Mouse (Mus musculus) cerebellum, adult 8-10 months (tissue): ENCODE results near the gene Mrps12.
A peak's percentile ranks its signal among the peaks of the same experiment; 100 is the strongest.
"Not testable (repeated sequence)": the region's sequence is repeated elsewhere in the genome, so short reads cannot be mapped to it uniquely, and the experiment has no call there.

Source experiments
- DNase-seq: peaks from one replicate; pipeline ENCODE4 v3.0.0; 2022

The Mrps12 gene

DNA sequence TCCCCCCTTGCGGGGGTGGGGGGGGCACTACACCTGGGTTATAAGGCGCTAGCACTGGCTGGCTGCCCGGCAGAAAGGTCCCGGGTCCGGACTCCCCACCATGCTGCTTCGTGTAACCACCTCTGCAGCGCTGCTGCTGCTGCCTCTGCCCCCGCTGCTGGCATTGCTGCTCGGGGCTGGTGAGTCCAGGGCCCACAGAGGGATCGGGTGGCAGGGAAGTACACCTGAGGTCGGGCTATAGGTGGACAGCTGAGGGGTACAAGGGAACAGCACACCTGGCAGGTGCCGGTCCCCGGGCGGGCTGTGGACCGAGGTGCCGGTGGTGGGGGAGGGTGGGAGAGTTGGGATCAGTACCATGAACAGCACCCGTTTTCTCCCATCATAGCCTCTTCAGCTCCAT, 14.5 kb upstream of the Mrps12 start, which contains the start of gene Ccer2:
TSS of gene Ccer2 (plus strand) at position 96 of the 400 bp plus-strand sequence.
- DNase-seq, result no peak

DNA sequence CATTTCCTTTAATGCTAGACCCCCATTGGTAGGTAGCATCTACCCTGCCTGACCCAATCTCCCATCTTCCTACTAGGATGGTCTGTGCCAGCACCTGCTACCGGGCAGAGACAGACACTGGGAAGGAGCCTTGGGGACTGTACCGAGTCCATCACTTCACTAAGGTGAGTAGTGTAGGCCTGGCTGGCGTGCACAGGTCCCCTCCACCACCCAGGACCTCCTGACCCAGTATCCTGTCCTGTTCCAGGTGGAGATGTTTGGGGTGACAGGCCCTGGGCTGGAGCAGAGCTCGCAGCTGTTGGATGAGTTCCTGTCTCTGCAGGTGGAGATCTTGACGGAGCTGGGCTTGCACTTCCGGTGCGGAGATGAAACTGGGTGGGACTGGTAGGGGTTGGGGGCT, 8.3 kb upstream of the Mrps12 start:
- no peak for DNase-seq

DNA sequence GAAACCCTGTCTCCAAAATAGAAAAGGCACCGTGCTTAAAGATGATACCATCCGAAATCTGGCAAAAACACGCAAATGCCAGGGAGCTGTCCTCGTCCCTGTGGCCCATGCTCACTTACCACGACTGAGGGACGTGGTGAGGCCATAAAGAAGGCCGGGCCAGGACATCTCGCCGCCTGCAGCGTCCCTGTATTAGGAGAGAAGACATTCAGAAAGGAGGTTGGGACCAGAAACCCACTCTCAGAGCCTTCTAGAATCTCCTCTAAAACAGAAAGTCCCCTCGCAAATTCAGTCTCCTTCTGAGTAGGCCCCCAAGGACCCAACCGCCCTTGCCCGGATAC, 282 bp downstream of the Mrps12 start:
- DNase-seq, result no peak

DNA sequence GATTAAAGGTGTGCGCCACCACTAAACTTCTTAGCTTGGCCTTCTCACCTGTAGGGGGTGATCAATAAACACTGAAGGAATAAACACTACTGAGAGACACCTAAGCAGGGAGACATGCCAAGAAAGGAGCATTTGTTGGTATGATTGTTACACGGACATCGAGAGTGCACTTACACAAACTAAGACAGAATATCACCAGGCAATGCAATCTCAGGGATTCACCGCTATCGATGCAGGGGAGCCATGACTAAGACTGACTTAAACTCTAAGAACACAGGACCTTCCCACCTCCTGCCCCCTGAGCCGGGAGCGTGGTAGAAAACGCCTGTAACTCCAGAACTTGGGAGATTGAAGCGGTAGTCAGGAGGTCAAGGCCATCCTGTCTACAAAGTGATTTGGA, 671 bp downstream of the Mrps12 start:
- no peak for DNase-seq

DNA sequence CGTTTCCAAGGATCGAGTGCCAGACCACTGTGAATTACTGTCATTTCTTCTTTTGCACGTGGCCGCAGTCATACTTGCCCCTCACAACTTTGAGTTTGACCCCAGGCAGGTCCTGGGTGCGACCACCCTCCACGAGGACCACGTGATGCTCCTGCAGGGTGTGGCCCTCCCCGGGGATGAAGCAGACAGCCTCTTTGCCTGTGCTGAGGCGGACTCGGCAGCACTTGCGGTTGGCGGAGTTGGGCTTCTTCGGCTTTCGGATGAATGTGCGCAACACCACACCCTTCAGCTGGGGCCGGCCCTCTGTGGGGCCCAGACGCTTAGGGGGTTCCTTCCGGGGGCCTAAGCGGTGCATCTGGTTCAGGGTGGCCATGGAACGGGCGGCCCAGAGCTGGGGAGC, 1.8 kb downstream of the Mrps12 start:
- no peak for DNase-seq

DNA sequence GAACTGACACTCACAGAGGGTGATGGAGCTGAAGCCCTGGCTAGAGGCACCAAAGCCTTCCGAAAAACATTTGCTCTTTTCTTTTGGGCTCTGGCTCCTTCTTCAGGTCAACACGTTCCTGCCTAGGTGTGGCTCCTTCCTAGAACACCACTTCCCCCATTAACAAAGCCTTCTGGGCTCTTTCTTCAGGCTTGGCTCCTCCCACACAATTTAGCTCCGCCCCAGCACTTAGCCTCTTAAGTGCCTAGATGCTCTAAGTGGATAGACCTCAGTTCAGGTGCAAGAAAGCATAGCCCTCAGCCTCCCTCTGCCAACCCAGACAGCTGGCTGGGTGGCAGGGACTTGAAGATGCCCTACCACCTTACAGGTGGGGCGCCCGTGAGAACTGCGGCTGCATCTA, 5.9 kb downstream of the Mrps12 start:
- DNase-seq, result no peak

DNA sequence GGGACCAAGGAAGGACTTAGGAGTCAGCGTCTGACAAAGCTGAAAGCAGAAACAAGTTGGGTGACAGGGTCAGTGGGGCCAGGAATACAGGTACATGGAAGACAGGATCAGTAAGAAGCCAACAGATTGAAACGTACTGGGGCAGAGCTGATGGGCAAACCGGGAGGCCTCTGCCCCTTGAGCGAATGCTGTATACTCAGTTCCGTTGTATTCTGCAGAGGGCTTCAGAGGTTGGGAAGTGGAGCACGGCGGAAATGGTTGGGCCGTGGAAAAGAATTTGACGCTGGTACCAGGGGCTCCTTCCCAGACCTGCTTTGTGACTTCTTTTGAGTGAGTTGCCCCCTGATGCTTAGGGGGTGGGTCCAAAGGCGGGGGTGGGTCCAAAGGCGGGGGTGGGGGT, 8.4 kb downstream of the Mrps12 start:
- DNase-seq, result no peak

DNA sequence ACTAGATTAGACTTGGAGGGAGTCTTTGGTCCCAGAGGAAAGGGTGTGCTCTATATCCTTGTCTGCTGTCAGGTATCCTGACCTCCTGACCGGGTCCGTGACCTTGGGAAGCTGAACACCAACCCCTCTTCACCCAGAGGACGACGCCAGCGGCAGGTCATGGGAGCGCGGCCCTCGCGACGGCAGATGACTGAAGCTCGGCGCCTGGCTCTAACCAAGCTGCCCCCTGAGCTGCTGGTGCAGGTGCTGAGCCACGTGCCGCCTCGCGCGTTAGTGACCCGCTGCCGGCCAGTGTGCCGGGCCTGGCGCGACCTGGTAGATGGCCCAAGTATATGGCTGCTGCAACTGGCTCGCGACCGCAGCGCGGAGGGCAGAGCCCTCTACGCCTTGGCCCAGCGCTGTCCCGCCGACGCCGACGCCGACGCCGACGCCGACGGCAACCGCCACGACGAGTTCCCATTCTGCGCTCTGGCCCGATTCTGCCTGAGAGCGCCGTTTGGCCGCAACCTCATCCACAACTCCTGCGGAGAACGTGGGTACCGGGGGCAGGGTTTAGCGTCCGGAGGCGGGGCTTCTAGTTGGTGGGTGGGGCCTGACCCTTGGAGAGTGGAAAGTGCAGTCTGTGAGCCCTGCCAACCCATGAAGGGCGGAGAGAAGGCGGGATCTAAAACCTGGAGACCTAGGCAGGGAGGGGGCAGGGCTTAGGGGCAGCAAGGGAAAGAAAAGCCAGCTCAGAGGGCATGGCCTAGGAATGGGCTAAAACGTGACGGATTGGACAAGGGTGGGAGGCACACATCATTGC, 9.1 kb downstream of the Mrps12 start:
- DNase-seq, result peak; percentile 58

DNA sequence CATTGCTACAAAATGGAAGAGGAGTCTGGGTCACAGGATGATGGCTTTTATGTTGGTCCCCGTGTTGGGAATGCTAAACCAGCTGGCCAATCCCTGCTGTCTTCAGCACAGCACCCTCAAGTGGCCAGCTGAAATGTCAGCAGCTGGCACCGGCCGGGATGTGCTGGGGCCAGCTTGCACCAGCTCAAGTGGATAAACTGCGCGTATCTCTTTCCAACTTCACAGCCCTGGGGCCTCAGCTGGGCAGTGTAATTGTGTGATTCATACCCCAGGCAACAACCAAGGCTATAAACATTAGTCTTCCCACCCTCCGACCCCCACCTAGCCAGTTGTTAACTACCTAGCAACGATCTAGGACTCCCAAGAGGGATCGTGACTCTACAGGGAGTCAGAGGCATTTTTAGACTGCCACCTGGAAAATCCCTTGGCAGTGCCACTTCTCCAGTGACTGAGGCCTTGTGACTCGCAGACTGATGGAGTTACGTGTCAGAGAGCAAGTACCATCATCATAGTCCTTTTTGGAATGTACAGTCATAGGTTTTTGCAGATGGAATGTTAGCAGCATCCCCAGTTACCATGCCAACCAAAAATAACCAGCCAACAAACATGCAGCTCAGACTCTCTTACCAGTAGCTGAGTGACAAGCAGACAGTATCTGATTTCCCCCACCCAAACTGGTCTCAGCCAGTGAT, 13.8 kb downstream of the Mrps12 start:
- no peak for DNase-seq

DNA sequence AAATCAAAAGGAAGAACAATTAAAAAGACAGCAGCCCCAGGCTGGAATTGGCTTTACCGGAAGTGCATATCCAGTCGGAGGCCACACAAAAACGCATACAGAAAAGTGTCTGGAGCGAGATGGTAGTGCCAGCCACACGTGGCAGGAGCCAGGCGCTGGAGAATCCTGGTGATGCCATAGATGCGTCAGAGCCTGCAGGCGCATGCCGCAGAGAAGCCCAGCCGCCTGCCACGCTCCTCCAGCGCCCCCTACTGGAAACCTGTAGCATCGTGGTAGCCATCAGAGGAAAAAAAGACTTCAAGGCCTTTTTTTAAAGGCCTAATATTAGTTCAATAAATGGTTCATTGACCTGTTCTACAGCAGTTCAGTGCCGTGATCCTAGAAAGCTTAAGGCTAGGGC, 15.0 kb downstream of the Mrps12 start:
- peak; percentile 84 for DNase-seq

DNA sequence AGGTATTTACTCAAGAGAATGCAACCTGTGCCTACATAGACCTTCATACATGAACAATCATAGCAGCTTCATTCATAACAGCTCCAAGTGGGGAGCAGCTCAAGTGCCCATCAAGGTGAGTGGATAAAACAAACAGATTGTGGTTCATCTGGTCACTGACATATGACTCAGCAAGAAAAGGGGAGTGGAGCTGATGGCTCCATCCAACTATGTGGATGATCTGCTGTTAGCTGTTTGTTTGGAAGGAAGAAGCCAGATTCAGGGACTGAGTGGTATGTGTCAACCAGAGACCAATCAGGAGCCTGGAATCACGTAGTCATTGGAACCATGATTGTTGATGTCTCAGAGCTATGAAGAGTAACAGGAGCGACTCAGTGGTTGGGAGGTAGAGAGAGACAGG, 17.0 kb downstream of the Mrps12 start:
- DNase-seq, result no peak

DNA sequence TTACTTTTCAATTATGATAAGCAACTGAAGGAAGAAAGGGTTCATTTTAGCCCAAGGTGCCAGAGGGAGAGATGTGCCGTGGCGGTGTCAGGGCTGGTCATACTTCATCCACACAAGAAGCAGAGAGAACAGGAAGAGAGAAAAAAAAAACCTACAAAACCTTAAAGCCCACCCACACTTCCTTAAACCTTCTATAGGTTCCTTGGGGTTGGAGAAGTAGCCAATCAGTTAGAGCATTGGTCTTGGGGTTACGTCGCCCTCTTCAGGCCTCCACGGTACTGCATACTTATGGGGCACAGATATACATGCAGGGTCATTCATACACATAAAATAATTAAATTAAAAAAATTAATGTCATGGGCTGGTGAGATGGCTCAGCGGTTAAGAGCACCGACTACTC, 19.5 kb downstream of the Mrps12 start:
- DNase-seq, result no peak

DNA sequence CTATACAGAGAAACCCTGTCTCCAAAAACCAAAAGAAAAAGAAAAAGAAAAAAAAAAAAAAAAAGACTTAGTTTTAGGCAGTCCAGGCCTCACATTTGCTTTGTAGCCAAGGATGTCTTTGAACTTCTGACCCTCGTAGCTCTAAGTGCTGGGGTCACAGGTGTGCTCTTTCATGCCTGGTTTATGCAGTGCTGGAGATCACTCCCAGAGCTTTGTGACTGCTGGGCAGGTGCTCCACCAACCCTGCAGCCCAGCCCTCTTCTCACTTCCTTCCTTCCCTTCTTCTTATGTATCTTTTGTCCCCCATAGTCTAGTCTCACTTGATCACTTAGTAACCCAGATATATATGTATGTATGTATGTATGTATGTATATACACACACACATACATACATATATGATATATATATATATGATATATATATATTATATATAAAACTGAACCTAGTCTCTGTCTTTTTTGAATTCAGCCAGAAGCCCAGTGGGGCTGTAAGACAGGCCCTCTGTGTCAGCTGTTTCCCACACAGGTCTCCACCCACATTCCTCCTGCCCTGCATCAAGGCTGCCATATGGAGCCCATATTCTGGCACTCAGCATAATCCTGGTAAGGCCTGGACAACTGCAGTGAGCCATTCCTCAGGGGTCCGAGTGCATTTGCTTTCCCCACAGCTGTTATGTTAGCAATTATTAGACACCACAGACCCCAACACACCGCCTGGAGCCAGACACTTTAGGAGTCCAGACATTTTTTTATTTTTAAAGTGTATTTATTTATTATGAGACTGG, 20.7 kb downstream of the Mrps12 start:
- no peak for DNase-seq

DNA sequence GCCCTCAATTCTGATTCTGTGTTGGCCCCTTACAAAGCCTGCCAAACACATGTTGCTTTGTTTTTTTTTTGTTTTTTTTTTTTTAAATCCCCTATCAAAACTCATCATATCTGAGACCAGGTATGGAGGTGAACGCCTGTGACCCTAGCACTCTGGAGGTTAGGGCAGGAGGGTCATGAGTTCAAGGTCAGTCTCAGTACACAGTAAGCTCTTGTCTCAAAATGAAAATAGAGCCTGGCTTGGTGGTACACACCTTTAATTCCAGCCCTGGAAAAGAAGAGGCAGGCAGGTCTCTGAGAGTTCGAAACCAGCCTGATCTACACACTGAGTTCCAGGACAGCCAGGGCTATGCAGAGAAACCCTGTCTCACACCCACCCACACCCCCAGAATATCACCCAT, 22.0 kb downstream of the Mrps12 start:
- DNase-seq, result no peak

DNA sequence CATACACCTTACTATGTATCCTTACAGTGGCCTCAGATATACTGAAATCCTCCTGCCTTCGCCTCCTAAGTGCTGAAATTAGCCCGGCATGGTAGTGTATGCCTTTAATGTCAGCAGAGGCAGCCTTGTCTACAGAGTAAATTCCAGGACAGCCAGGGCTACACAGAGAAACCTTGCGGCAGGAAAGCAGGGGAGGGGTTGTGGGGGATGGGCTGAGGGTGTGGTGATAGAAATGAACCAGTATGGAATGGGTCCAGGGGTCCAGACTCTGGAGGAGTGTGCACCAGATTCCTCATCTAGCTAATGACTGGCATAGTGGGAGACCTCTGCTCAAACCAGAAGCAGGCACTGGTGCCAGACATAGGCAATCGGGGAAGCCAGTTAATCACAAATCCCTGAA, 22.5 kb downstream of the Mrps12 start:
- DNase-seq, result no peak

DNA sequence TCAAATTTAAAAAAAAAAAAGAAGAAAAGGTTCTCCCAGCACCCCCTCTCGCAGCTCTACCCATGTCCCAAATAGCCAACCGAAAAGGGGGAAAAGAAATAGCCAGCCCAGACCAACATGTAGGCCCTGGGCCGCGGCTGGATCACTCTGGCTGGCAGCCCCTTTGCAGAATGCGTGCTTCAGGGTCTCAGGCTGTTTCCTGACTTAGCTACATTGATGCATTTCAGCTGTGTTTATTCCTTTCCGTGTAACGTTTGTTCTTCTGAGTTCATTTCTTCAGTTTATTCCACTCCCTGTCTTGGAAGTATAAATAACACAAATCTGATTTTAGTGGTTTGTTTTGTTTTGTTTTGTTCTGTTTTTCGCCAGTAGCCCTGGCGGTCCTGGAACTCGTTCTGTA, 23.9 kb downstream of the Mrps12 start:
- DNase-seq, result no peak

DNA sequence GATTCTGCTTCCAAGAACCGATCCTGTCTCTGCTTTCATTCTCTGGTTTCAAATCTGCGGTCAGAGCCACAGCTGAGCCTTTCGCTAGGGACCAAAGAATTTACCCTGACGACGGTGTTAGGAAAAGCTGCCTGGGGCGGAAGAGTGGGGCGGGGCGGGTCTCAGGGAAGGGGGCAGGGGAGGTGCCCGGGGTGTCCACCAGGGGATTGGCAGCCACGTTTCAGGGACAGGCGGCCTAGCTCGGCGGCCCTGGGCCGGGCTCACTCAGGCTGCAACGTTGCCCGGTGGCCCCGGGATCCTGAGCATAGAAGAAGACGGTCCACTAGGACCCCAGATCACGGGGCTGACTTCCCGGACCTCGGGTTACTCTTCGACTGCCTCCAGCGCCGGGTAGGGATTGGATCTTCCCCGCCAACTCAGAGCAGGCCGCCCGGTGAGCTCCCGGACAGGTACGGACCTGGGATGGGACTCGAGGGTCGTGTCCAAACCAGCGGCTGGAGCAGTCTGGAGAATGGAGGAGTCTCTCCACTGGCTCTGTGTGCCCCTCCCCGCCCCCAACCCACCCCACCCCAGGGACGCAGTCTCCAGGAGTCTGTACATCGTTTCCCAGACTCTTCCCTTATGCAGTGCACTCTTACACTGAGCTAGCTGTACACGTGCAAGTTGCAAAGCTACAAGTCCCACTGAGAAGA, 24.9 kb downstream of the Mrps12 start, which contains the start of gene Fbxo17:
TSS of gene Fbxo17 (plus strand) at position 215 of the 692 bp plus-strand sequence.
- DNase-seq, result peak; percentile 51

DNA sequence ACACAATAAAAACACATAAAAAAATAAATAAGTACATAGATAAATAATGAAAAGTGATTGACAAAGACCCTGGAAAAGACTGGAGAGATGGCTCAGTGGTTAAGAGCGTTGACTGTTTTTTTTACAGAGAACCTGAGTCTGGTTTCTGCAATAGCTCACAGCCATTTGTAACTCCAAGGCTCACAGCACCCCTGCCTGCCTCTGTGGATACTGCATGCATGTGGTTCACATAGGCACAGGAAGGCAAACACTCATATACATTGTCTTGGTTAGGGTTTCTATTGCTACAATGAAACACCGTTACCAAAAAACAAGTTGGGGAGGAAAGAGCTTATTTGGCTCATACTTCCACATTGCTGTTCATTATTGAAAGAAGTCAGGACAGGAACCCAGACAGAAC, 26.0 kb downstream of the Mrps12 start:
- DNase-seq, result no peak

DNA sequence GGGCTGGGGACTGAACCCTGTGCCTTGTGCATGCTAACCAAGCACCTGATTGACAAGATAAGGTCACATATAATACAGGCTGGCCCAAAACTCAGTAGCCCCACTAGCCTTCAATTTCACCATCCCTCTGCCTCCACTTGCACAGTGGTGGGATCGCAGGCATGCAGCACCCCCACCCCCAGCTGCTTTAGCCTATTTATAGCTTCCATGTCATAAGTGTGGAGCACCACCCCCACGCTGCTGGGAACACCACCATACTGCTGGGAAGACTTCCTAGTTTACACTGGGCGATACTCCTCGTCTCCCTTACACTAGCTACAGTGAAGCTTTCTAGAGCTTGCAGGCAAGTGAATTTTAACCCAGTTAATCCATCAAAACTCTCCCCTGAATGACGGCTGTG, 27.0 kb downstream of the Mrps12 start:
- DNase-seq, result no peak

DNA sequence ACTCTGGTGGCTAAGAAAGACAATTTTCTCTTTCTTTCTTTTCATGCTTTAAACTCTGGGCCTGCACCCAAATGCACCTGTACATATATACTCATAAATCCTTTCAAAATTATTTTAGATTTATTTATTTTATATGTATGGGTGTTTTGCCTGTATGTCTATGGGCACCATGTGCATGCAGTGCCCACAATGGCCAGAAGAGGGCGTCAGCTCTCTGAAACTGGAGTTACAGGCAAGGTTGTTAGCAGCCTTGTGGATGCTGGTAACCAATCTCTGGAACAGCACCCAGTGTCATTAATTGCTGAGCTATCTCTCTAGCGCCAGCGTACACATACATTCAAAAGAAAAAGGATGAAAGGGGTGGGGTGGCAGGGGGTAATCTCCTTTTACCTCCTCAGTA, 30.7 kb downstream of the Mrps12 start:
- DNase-seq, result no peak

DNA sequence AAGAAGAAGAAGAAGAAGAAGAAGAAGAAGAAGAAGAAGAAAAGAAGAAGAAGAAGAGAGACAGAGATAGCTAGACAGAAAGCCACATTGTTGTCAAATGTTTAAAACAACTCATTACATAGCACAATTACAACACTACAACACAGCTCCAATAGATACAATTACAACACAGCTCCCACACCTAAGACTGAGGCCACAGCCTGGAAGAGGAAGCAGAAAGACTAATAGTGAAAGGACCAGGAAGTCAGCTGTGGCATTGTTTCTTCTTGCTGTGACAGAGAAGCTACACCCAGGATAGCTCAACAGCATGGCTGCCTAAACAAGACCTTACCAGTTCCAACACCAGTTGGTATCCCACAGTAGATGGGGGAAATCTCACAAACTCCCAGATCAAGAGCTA, 32.2 kb downstream of the Mrps12 start:
- no peak for DNase-seq

DNA sequence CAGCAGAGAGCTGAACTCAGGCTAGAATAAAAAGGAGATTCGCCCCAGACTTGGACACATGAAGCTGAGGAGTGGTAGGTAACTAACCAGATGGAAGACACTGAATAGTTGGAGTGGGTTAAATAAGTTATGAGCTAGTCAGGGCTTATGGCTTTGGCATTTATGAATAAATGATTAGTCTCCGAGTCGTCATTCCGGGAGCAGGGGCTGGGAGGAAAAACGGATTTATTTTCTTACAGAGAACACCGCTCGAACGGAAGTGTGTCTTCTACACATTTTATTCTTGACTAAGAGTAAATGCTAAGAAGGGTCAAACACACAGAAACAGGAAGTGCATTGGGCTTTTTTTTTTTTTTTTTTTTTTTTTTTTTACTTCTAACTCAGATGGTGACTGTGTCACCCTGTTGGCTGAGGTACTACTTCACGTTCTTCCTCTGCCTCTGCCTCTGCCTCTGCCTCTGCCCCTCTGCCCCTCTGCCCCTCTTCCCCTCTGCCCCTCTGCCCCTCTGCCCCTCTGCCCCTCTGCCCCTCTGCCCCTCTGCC, 38.9 kb downstream of the Mrps12 start:
- no peak for DNase-seq

DNA sequence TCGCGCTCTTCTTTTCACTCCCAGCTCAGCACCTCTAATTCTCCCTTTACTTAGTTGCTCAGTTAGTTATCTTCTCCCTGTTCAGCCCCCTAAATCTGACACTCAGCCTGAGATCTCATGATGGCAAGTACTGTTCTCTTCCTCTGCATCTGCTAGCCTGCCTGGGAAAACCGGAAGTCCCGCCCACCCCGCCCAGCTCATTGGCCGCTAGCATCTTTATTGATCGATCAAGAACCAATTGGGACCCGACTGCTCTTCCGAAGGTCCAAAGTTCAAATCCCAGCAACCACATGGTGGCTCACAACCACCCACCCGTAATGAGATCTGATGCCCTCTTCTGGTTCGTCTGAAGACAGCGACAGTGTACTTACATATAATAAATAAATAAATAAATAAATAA, 40.3 kb downstream of the Mrps12 start:
- not testable (repeated sequence) for DNase-seq
